Mouse (Mus musculus) midbrain, embryonic 12.5 days (tissue): ENCODE results near the gene Zfp865. TPM values are rescaled to one million over a fixed set of nuclear protein-coding genes. Genes with fewer than 3 reads are reported as not detected.

ENCODE experiments used
- ATAC-seq: fragments of 200-750 bp; cut with Nextera tagmentation; 2 replicates; pipeline ENCODE4 v1.8.0; 2017; ENCODE audit warnings: low read depth, moderate TSS enrichment, moderate library complexity; ENCODE audit not compliant: low FRiP score
- H3K27ac ChIP-seq: fragments of 300-500 bp; sonication (generic); replicated peaks from 2 replicates; pipeline ENCODE4 v1.5.1; 2016; ENCODE audit warnings: mild to moderate bottlenecking
- H3K27me3 ChIP-seq: fragments of 300-500 bp; sonication (generic); 2 replicates; pipeline ENCODE4 v1.6.1; 2016; ENCODE audit warnings: mild to moderate bottlenecking
- H3K36me3 ChIP-seq: fragments of 300-500 bp; sonication (generic); 2 replicates; pipeline ENCODE4 v1.6.1; 2016
- H3K4me1 ChIP-seq: fragments of 300-500 bp; sonication (generic); 2 replicates; pipeline ENCODE4 v1.6.1; 2016
- H3K4me2 ChIP-seq: fragments of 300-500 bp; sonication (generic); replicated peaks from 2 replicates; pipeline ENCODE4 v1.6.1; 2016; ENCODE audit warnings: mild to moderate bottlenecking, moderate library complexity
- H3K4me3 ChIP-seq: fragments of 300-500 bp; sonication (generic); 2 replicates; pipeline ENCODE4 v1.5.1; 2016; ENCODE audit warnings: mild to moderate bottlenecking
- H3K9ac ChIP-seq: fragments of 300-500 bp; sonication (generic); replicated peaks from 2 replicates; pipeline ENCODE4 v1.6.1; 2016; ENCODE audit warnings: mild to moderate bottlenecking, moderate library complexity
- H3K9me3 ChIP-seq: fragments of 300-500 bp; sonication (generic); 2 replicates; pipeline ENCODE4 v1.6.1; 2016; ENCODE audit warnings: mild to moderate bottlenecking
- WGBS: fragments of 180-500 bp; shearing (Covaris S2); methylation state at CpG from one replicate; pipeline ENCODE4 v1.1.7; 2016; 5-methylcytosine and 5-hydroxymethylcytosine counted together
- polyA plus RNA-seq: library from polyadenylated mRNA; unstranded; fragments of >200 nt; fragmentation: Nextera tagmentation; extraction: Ambion mirVana; gene quantifications from 2 replicates; pipeline ENCODE4 v1.2.1, GENCODE M21; 2016

The Zfp865 gene
- polyA plus RNA-seq, 1 experiment from 2014 or later = 7.6 TPM

- H3K36me3 ChIP-seq = peaks cover 44% of the 10 kb centered on the region
- no peak overlapping the region for H3K4me3 ChIP-seq
- peaks cover under 1% of the 10 kb centered on the region; the same call in 1 of the 2 replicates for H3K9me3 ChIP-seq
- 92% methylated on average over 7 of the region's 7 CpGs for WGBS
- H3K4me2 ChIP-seq = no peak overlapping the region
- H3K27me3 ChIP-seq = no peaks in the 10 kb centered on the region
- no peak overlapping the region for H3K27ac ChIP-seq
- H3K4me1 ChIP-seq = peaks cover 18% of the 10 kb centered on the region
- no peak overlapping the region for H3K9ac ChIP-seq
- ATAC-seq = no peak
Observed at GRCm38 (mm10) chr7:5037026-5037425, 16.9 kb downstream of the Zfp865 start.

- Histone ChIP-seq H3K4me1 (peaks cover 18% of the 10 kb centered on the region), H3K27ac (peak overlapping the region; percentile 96; the same call in 1 of the 2 replicates), H3K4me3 (peak overlapping the region; percentile 71), H3K36me3 (peaks cover 40% of the 10 kb centered on the region), H3K27me3 (no peaks in the 10 kb centered on the region), H3K9ac (0 out of 2 replicates have a peak overlapping the region, but pooled peaks have one; percentile 32), H3K9me3 (no peaks in the 10 kb centered on the region), H3K4me2 (peak overlapping the region; percentile 60)
- WGBS = 89% methylated on average over 8 of the region's 8 CpGs
- ATAC-seq = no peak
Observed at GRCm38 (mm10) chr7:5037467-5037866, 17.3 kb downstream of the Zfp865 start.

- Histone ChIP-seq H3K4me2 (peak within 1 kb of the TSS; percentile 60), H3K27ac (peak within 1 kb of the TSS; percentile 96), H3K4me3 (peak within 1 kb of the TSS; percentile 71), H3K4me1 (peaks cover 18% of the 10 kb centered on the region), H3K9ac (peak within 1 kb of the TSS; percentile 68), H3K9me3 (no peaks in the 10 kb centered on the region), H3K36me3 (peaks cover 33% of the 10 kb centered on the region), H3K27me3 (no peaks in the 10 kb centered on the region)
- ATAC-seq = peak; percentile 97
- WGBS = under 1% methylated on average over 47 of the region's 48 CpGs
Observed at GRCm38 (mm10) chr7:5038109-5038732, 18.0 kb downstream of the Zfp865 start, which contains the start of gene Zfp784. Gene Zfp784, minus strand, starts transcription at chr7:5038446.

GRCm38 (mm10) chr7:5038940-5039339, 18.8 kb downstream of the Zfp865 start:
- Histone ChIP-seq H3K4me1 (peaks cover 18% of the 10 kb centered on the region), H3K27me3 (no peaks in the 10 kb centered on the region), H3K4me3 (peak overlapping the region; percentile 71), H3K4me2 (peak overlapping the region; percentile 60), H3K36me3 (peaks cover 25% of the 10 kb centered on the region), H3K9me3 (no peaks in the 10 kb centered on the region), H3K27ac (no peak overlapping the region), H3K9ac (peak overlapping the region; percentile 68)
- 44% methylated on average over 5 of the region's 5 CpGs for WGBS
- ATAC-seq = no peak

DNA sequence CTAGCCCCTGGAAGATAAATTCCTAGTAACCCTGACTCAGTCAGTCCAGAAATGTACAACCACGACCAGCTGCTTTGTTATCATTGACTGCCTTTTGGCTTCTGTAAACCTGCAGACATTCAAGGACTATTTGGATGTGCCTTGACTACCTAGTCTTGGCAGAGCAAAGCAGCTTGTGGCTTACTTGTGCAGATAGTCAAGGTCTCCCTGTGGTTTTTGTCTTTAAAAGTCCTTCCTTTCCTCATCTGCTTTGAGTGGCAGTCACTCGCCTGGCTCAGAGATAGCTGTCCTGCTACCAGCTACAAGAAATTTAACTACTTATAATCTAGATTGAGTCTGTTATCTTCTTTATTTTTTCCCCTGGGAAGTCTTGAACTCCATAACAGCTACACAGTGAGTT, 24.8 kb downstream of the Zfp865 start:
- no peak overlapping the region for H3K4me3 ChIP-seq
- H3K27me3 ChIP-seq = no peaks in the 10 kb centered on the region
- H3K27ac ChIP-seq = no peak overlapping the region
- WGBS = 73% methylated on average over 2 of the region's 2 CpGs
- H3K4me1 ChIP-seq = no peaks in the 10 kb centered on the region
- no peaks in the 10 kb centered on the region for H3K36me3 ChIP-seq
- H3K9me3 ChIP-seq = no peaks in the 10 kb centered on the region
- H3K9ac ChIP-seq = no peak overlapping the region
- no peak for ATAC-seq
- no peak overlapping the region for H3K4me2 ChIP-seq

DNA sequence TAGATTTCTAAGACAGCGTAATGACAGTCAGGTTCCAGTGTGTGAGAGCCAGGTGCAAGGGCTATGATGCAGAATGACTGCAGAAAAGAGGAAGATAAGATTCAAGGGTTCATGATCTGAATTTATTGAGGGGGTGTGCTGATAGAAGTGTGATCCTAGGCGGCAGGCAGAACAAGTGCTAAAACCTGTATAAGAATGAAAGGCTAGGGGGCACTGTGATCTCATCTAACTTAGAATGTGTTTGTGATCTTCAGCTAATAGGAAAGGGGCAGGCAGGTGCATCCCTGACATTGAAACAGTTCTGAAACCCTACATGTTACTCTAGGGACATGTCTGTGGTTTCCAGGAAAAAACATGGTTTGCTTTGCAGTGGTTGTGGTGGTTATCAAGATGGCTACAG, 25.9 kb downstream of the Zfp865 start:
- H3K27ac ChIP-seq = no peak overlapping the region
- H3K4me1 ChIP-seq = peaks cover 6% of the 10 kb centered on the region; the same call in 1 of the 2 replicates
- no peak overlapping the region for H3K4me2 ChIP-seq
- no peaks in the 10 kb centered on the region for H3K27me3 ChIP-seq
- no peak overlapping the region for H3K9ac ChIP-seq
- no peaks in the 10 kb centered on the region for H3K36me3 ChIP-seq
- no peak overlapping the region for H3K4me3 ChIP-seq
- no peaks in the 10 kb centered on the region for H3K9me3 ChIP-seq
- ATAC-seq = no peak
- WGBS = 73% methylated on average over 2 of the region's 2 CpGs

DNA sequence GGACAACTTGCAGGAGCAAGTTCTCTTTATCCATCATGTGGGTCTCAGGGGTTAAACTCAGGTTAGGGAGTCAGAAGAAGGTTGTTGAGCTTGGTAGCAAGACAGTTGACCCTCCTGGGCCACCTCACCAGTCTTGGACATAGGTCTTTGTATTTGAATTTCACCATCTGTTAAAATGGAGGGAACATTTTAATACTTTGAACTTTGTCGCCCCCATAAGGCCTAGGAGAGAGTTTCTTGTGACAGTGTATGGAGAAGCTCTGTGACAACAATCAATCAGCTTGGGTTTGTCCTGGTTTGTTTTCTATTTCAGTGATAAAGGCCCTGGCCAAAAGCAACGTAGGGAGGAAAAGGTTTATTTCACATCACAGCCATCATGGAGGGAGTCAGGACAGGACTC, 27.1 kb downstream of the Zfp865 start:
- 39% methylated on average over 2 of the region's 2 CpGs for WGBS
- Histone ChIP-seq H3K9ac (no peak overlapping the region), H3K27me3 (peaks cover 4% of the 10 kb centered on the region), H3K27ac (no peak overlapping the region), H3K4me2 (no peak overlapping the region), H3K36me3 (no peaks in the 10 kb centered on the region), H3K4me1 (peaks cover 13% of the 10 kb centered on the region), H3K9me3 (no peaks in the 10 kb centered on the region), H3K4me3 (no peak overlapping the region)
- no peak for ATAC-seq

DNA sequence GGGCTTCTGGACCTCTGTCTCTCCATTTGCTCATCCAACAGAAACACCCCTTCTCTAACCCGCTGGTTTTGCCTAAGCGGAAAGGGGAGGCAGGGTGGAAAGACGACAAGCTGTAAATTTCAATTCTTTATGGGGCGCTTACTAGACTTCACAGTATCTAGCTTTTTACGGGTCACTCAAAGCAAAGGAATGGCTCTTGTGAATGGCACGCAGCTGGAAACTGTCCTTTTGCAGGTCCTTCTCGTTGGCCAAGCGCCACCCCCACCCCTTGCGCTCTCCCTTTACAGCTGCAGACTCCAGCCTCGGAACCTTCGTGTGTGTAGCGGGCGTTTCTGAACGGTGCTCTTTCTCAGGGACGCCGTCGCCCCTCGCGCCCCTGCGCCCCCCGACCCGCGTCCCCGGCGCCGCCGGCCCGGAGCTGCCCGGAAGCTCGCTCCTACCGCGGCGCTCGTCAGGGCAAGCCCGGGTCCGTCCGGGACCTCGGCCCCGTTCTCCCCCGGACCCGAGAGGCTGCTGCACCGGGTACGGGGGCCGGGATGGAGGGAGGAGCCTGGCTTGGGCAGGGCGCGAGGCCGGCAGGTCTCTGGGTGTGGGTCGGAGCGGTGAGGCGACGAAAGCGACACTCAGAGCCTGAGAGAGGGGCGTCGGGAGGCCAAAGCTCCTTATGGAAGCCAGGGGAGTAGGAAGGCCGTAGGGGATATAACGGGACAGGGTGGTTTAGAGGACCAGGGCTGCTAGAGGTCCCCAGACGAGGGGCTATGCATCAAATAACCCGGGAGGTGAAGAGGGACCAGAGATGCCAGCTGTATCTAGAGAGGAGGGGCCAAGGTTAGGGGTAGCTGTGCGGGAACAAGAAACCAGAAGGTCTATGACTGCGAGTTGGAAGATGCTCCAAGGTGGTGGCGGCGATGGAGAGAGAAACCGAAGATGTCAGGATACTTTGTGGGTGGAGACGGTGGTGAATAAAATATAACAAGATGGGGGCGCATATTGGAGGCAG, 31.3 kb downstream of the Zfp865 start, which contains the start of gene Zfp580:
Gene Zfp580 (plus strand): TSS at position 346 of the 1,000 bp plus-strand sequence.
- no peaks in the 10 kb centered on the region for H3K9me3 ChIP-seq
- peak within 1 kb of the TSS; percentile 80 for H3K4me3 ChIP-seq
- no peaks in the 10 kb centered on the region for H3K36me3 ChIP-seq
- 2% methylated on average over 65 of the region's 65 CpGs for WGBS
- peaks cover 31% of the 10 kb centered on the region for H3K4me1 ChIP-seq
- H3K27ac ChIP-seq = peak within 1 kb of the TSS; percentile 85
- peaks cover 46% of the 10 kb centered on the region for H3K27me3 ChIP-seq
- peak within 1 kb of the TSS; percentile 89 for H3K9ac ChIP-seq
- H3K4me2 ChIP-seq = peak within 1 kb of the TSS; percentile 69
- ATAC-seq = peak; percentile 81

DNA sequence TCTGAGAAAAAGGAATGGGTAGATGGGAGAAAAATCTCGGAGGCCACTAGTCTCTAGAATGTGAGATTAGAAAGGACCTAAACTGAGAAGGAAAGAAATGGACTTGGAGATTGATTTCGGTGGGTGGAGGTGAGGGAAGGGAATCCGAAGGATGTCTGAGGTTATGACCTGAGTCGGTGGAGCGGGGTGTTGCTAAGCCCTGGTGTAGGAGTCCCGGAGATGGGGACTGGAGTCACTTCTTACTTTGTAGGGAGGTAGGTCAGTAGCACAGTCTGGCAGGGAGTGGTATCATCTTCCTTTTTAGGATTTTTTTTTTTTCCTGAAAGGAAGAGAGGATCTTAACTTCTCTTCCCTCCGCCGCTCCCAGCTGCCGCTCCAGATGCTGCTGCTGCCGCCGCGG, 32.3 kb downstream of the Zfp865 start:
- no peak for ATAC-seq

GRCm38 (mm10) chr7:5052931-5053343, 32.8 kb downstream of the Zfp865 start:
- H3K4me1 ChIP-seq = peaks cover 39% of the 10 kb centered on the region
- no peak for ATAC-seq
- H3K4me2 ChIP-seq = peak overlapping the region; percentile 69
- no peaks in the 10 kb centered on the region for H3K9me3 ChIP-seq
- no peaks in the 10 kb centered on the region for H3K36me3 ChIP-seq
- peak overlapping the region; percentile 89 for H3K9ac ChIP-seq
- H3K27ac ChIP-seq = no peak overlapping the region
- H3K27me3 ChIP-seq = peaks cover 60% of the 10 kb centered on the region
- H3K4me3 ChIP-seq = peak overlapping the region; percentile 80
- 3% methylated on average over 45 of the region's 45 CpGs for WGBS

More for the DNA sequence above, 32.3 kb downstream of the Zfp865 start:
- Histone ChIP-seq H3K9ac (peak overlapping the region; percentile 89), H3K36me3 (no peaks in the 10 kb centered on the region), H3K4me2 (peak overlapping the region; percentile 69), H3K4me1 (peaks cover 39% of the 10 kb centered on the region), H3K4me3 (peak overlapping the region; percentile 80), H3K9me3 (no peaks in the 10 kb centered on the region), H3K27me3 (peaks cover 55% of the 10 kb centered on the region), H3K27ac (no peak overlapping the region)
- 3% methylated on average over 11 of the region's 12 CpGs for WGBS

DNA sequence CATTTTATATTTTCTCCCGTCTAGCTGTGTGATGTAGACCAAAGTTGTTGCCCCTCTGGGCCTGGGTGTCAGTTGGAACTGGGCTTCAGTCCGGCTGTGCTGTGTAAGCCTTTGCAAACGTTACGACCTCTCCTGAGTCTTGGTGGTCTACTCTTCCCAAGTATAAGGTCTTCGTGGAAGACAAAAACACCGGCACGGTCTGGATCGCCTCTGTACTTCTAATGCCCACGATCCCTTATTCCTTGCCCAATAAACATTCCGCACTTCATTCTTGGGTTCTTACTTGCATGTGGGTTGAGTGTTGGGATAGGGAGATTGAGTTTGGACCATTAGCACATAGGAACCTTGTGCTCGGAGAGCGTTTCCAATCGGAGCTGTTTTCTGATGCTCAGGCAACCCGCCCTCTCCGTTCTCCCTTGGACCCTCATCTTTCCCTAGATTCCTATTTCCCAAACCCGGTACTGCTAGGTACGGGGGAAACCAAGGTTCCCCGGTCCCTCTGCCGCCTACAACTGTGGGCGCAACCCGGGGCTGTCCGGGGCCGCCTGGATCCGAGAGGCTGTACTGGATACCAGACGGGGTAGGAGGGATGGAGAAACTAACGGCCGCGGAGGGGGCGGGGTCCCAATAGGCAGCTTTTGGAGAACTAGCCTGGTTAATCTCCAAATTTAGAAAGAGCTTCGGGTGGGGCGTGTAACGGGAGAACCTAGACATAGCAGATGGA, 33.4 kb downstream of the Zfp865 start:
- 7% methylated on average over 32 of the region's 32 CpGs for WGBS
- Histone ChIP-seq H3K36me3 (no peaks in the 10 kb centered on the region), H3K27me3 (peaks cover 67% of the 10 kb centered on the region), H3K4me3 (peak overlapping the region; percentile 80), H3K9me3 (no peaks in the 10 kb centered on the region), H3K9ac (peak overlapping the region; percentile 51), H3K4me1 (peaks cover 39% of the 10 kb centered on the region), H3K27ac (no peak overlapping the region), H3K4me2 (peak overlapping the region; percentile 69)
- no peak for ATAC-seq
